Mouse (Mus musculus): ENCODE results near the gene Gm13271.
"Not testable (repeated sequence)": the region's sequence is repeated elsewhere in the genome, so short reads cannot be mapped to it uniquely, and the experiment has no call there.

Gene Gm13271

GRCm38 (mm10) chr4:88759610-88760268 is 5.1 kb downstream of the Gm13271 start, which contains the start of gene Gm13283:
Gene Gm13283 (plus strand): TSS chr4:88760119.
- peak; percentile 37 to 81 for DNase-seq (ENCODE audit: inconsistent age in 2 of 2, low spot score in 1 of 2)

GRCm38 (mm10) chr4:88760431-88760830 is 5.8 kb downstream of the Gm13271 start:
- peak; percentile 87 to 92 for DNase-seq (ENCODE audit: inconsistent age in 2 of 2, low spot score in 1 of 2)

GRCm38 (mm10) chr4:88761776-88762175 is 7.1 kb downstream of the Gm13271 start:
- DNase-seq (ENCODE audit: inconsistent age in 2 of 2, low spot score in 1 of 2): peak; percentile 71 to 88

- DNase-seq (ENCODE audit: inconsistent age in 2 of 2, low spot score in 1 of 2): peak in 1 of 2 experiments; percentile 55
Observed at GRCm38 (mm10) chr4:88762341-88762740, 7.7 kb downstream of the Gm13271 start.

- peak; percentile 79 to 90 for DNase-seq (ENCODE audit: inconsistent age in 2 of 2, low spot score in 1 of 2)
Observed at GRCm38 (mm10) chr4:88763384-88764018, 8.8 kb downstream of the Gm13271 start.

- DNase-seq (ENCODE audit: inconsistent age in 2 of 2, low spot score in 1 of 2): not testable (repeated sequence)
Observed at GRCm38 (mm10) chr4:88773534-88773933, 18.9 kb downstream of the Gm13271 start, which contains the start of gene Gm13290. Gene Gm13290 (plus strand): TSS chr4:88773834.

GRCm38 (mm10) chr4:88776622-88777021 is 22.0 kb downstream of the Gm13271 start, which contains the start of gene Gm13289:
Gene Gm13289 (plus strand): TSS chr4:88776922.
- not testable (repeated sequence) for DNase-seq (ENCODE audit: inconsistent age in 2 of 2, low spot score in 1 of 2)

GRCm38 (mm10) chr4:88779550-88779949 is 24.9 kb downstream of the Gm13271 start, which contains the start of gene Gm13272:
Gene Gm13272 (plus strand): TSS chr4:88779850.
- DNase-seq (ENCODE audit: inconsistent age in 2 of 2, low spot score in 1 of 2): not testable (repeated sequence)

GRCm38 (mm10) chr4:88780320-88780719 is 25.7 kb downstream of the Gm13271 start:
- DNase-seq (ENCODE audit: inconsistent age in 2 of 2, low spot score in 1 of 2): peak in 1 of 2 experiments; percentile 39

- DNase-seq (ENCODE audit: inconsistent age in 2 of 2, low spot score in 1 of 2): peak in 1 of 2 experiments; percentile 10
Observed at GRCm38 (mm10) chr4:88781831-88782230, 27.2 kb downstream of the Gm13271 start, which contains the start of gene Ifnz. Gene Ifnz (plus strand): TSS chr4:88782131.

GRCm38 (mm10) chr4:88782335-88782734 is 27.7 kb downstream of the Gm13271 start:
- DNase-seq (ENCODE audit: inconsistent age in 2 of 2, low spot score in 1 of 2): peak; percentile 50 to 68

- not testable (repeated sequence) for DNase-seq (ENCODE audit: inconsistent age in 2 of 2, low spot score in 1 of 2)
Observed at GRCm38 (mm10) chr4:88785409-88785808, 30.7 kb downstream of the Gm13271 start, which contains the start of gene Gm13276. Gene Gm13276 (plus strand): TSS chr4:88785709.

GRCm38 (mm10) chr4:88788402-88788801 is 33.7 kb downstream of the Gm13271 start, which contains the start of gene Gm13277:
Gene Gm13277 (plus strand): TSS chr4:88788632.
- peak; percentile 72 to 84 for DNase-seq (ENCODE audit: inconsistent age in 2 of 2, low spot score in 1 of 2)

- DNase-seq (ENCODE audit: inconsistent age in 2 of 2, low spot score in 1 of 2): not testable (repeated sequence)
Observed at GRCm38 (mm10) chr4:88791250-88791649, 36.6 kb downstream of the Gm13271 start, which contains the start of gene Gm13278. Gene Gm13278 (plus strand): TSS chr4:88791550.

- peak; percentile 78 to 97 for DNase-seq (ENCODE audit: inconsistent age in 2 of 2, low spot score in 1 of 2)
Observed at GRCm38 (mm10) chr4:88793936-88794675, 39.4 kb downstream of the Gm13271 start, which contains the start of gene Gm13275. Gene Gm13275 (plus strand): TSS chr4:88794487.

GRCm38 (mm10) chr4:88797097-88797496 is 42.4 kb downstream of the Gm13271 start, which contains the start of gene Gm13279:
Gene Gm13279 (plus strand): TSS chr4:88797397.
- not testable (repeated sequence) for DNase-seq (ENCODE audit: inconsistent age in 2 of 2, low spot score in 1 of 2)

GRCm38 (mm10) chr4:88799365-88799764 is 44.7 kb downstream of the Gm13271 start, which contains the start of gene Gm13285:
Gene Gm13285 (plus strand): TSS chr4:88799665.
- DNase-seq (ENCODE audit: inconsistent age in 2 of 2, low spot score in 1 of 2): peak in 1 of 2 experiments; percentile 22

GRCm38 (mm10) chr4:88802954-88803353 is 48.3 kb downstream of the Gm13271 start, which contains the start of gene Gm13287:
Gene Gm13287 (plus strand): TSS chr4:88803254.
- DNase-seq (ENCODE audit: inconsistent age in 2 of 2, low spot score in 1 of 2): not testable (repeated sequence)

Measured in adrenal gland, adult (tissue).